Mouse (Mus musculus): ENCODE results near the gene Gsg1l.

Gsg1l gene

DNA sequence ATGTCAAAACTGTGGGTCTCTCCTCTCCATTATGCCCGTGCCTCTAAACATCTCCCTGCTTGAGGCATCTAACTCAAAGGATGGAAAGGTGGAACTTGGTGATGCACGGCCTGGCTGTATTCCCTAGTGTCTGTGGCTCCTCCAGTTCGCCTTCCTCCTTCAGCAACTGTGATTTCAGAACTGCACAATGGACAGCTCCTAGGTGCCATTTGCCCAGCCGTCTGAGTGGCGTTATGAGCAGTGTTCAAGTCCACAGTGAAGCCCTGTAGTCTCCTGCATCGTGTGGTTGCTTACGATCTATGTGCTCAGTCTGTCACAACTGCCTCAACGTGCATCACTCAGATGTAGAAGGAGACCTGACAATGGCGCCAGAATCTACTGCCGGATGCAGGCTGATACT is 96.6 kb downstream of the Gsg1l start:
- TF ChIP-seq GATA4 (IDR thresholded peaks at IDR 0.05; ENCODE audit: insufficient replicate concordance, low read length) = no peak

DNA sequence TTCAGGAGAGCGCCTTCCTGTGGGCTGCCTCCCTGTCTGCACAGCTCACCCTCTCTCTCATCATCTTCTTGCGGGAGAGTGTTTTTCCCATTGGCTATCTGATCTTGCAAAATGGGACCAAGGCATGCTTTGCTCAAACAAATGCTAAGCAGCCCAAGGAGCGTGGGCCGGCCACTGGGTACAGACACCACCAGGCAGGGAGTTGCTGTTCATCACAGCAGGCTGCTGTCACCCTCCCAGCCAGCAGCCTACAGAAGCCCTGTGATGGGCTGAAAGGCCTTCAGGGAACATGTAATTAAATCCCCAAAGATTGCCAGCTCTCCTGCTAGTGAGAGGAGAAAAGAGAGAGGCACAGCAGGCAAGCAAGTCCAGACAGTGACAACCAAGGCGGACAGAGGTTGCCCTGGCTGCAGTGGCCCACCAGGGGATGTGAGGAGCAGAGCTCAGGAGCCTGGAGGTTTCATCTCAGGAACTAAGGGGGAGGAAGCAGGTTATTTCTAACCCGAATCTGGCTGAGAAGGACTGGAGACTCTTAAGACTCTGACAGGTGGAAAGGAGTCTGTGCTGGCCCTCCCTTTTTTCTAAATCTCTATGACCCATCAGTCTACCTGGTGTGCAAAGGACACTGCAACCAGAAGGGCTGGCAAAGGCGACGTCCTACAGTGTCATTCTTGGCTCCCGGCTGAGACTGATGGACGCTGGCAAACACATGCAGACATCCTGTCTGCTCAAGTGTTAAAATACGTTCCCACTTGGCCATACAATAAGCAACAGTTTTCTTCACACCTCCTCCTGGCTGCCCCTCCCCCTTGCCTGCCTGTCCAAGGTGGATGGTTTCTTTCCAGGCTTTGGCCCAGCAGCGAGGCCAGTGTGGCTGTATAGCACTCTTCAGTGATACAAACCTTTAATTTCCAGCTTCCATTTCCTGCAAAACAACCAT is 98.0 kb downstream of the Gsg1l start:
- TF ChIP-seq GATA4 (IDR thresholded peaks at IDR 0.05; ENCODE audit: insufficient replicate concordance, low read length) = no peak

DNA sequence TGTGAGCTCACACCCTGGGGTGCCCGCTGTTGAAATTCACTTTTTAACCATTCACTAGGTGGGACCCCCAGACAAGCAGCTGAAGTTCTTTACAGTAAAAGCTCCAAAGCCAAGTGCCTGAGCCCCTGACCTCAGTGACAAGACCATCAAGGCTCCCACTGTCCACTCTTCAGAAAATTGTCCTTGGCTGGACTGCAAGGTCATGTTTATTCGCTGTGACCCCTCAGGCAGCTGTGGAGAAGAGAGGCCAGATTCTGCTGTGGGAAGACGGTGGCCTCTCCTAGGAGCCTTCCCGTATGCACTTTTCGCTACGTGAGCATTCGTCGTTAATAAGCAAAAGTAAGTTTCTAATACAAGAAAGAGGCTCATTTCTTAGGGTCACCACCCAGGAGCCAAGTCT is 102.6 kb downstream of the Gsg1l start:
- TF ChIP-seq GATA4 (IDR thresholded peaks at IDR 0.05; ENCODE audit: insufficient replicate concordance, low read length) = no peak

DNA sequence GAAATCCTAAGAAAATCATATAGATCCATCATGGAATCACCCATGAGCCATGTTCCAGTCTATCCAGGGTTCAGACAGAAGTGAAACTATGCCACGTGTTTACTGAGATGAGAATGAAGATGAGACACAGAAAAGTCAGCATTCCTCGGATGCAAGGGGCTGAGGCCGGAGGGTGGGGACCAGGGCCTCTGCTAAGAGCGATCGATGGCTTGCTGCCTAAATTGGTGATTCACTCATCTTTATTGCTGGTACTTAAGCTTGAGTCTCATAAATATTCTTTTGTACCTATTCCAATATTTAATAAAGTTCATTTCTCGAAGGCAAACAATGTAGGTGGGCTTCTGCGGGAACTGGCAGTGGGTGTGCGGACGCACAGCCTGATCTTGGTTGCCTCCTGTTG is 105.5 kb downstream of the Gsg1l start:
- no peak for TF ChIP-seq GATA4 (IDR thresholded peaks at IDR 0.05; ENCODE audit: insufficient replicate concordance, low read length)

DNA sequence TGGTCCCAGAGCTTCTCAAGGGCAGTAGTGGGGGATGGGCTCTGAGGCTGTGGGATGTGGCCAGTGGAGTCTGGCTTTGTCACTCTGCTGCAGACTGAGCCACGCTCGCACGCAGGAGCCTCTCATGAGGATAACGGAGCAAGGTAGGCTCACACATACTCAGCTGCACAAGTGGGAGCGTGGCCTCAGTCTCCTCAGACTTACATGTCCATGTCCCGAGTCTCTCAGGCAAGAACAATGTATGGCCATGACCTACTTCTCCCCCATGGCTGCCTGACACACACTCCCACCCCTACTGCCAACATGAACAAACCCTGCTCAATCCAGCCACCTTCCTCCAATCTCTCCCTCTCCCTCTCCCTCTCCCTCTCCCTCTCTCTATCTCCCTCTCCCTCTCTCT is 106.8 kb downstream of the Gsg1l start:
- TF ChIP-seq GATA4 (IDR thresholded peaks at IDR 0.05; ENCODE audit: insufficient replicate concordance, low read length) = no peak

DNA sequence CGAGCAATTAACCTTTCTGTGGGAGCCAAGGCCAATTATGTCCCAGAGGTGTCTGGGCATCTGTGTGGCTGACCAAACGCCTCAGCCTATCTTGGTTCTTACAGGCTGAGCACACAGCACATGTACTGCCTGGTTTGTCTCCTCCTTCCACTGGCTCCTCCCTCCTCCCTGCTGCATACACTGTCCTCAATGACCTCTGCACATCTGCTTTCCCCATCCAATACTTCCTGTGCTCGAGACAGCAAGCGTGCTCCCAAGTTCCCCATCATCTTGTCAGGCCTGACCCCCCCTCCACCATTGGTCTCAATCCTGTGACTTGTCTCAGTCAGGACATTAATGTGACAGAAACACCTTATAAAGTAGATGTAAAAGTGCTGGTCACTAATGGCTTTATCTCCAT is 108.3 kb downstream of the Gsg1l start:
- no peak for TF ChIP-seq GATA4 (IDR thresholded peaks at IDR 0.05; ENCODE audit: insufficient replicate concordance, low read length)

DNA sequence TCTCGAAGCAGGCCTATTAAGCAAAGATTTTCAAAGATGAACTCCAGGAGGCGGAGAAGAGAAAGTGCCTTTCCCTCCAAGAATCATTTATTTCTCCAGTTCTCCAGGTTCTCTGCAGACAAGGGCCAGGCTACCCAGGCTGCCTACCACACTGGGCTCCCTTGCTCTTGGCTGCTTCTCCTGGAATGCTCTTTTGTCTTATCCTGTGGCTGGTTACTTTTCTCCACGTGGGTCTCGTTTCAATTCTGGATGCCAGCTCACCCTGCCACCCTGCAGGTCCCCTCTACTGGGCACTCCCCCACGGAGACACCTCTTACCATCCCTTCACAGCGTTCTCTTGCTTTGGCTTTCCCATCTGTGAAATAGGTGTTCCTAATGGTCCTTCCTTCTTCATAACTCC is 109.4 kb downstream of the Gsg1l start:
- no peak for TF ChIP-seq GATA4 (IDR thresholded peaks at IDR 0.05; ENCODE audit: insufficient replicate concordance, low read length)

DNA sequence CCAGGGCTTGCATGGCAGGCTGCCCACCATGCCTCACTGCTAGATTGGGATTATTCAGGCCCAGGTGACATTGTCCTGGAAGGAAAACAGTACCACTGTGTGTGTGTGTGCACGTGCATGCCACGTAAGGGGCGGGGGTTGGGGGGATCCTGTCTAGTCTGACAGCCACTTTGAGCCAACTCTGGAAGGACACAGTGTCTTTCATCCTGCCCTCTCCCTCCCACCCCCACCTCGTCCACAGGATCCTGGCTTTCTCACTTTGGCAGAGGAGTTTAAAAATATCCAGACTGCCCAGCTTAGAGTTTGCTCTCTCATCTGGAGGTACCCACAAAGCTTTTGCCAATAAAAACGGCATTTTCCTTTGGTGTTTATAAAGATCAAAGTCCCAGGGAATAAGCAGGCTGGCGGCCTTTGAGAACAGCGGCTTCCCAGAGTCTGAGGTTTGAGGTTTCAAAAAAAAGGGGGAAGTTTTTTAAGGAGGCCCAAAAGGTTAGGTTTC is 110.0 kb downstream of the Gsg1l start:
- TF ChIP-seq GATA4 (IDR thresholded peaks at IDR 0.05; ENCODE audit: insufficient replicate concordance, low read length) = no peak

DNA sequence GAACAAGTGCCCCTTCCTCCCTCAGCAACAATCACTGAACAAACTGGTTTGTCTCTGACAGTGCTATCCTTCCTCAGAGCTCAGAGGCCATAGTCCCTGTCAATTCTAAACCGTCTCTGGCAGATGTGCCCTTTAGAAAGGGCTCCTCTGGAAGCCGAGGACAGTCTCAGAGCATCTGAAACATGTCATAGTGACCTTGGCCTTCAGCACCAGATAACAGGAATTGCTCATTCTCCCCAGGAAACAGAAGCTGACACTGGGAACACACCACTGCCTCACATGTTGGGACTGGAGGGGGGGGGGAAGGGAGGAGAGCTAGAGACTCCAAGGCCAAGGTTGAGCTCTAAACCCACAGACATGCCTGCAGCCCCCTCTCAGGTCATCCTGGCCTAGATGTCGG is 113.1 kb downstream of the Gsg1l start:
- TF ChIP-seq GATA4 (IDR thresholded peaks at IDR 0.05; ENCODE audit: insufficient replicate concordance, low read length) = no peak

DNA sequence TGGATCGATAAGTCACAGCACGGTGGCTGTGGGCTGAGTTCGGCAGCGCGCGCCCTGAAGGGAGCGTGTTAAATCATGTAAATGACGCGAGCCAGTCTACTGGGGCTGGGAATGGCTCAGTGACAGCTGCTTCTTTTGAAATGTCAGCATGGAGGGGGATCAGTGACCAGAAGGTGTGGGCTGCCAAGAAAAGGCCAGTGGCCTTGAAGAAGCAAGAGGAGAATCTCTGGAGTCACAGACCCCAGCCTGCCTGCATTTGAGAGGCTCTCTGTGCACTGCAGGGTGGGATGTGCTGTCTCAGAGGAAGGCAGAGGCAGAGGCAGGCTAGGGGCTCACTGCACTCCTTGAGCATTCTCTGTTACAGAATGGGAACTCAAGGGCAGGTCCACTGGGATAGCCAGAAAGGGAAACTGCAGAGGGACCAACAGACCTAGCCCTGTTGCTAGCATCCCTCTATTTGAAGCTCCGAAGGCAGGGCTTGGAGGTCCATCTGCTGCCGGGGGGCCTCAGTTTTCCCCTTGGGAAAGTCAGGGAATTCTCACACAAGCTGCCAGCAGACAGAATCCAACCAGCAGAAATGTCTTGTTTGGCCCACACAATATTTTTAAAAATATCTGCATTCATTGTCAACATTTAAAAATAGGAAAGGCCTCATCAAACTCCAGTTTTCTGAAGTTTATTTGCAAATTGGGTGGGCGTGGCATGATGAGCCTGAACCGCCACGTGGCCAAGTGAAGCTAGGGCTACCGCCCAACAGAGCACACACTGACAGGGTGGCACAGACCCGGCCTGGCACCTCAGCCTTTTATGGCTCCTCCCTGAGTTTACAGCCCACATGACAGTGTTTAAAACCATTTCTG is 115.6 kb downstream of the Gsg1l start:
- no peak for TF ChIP-seq GATA4 (IDR thresholded peaks at IDR 0.05; ENCODE audit: insufficient replicate concordance, low read length)

DNA sequence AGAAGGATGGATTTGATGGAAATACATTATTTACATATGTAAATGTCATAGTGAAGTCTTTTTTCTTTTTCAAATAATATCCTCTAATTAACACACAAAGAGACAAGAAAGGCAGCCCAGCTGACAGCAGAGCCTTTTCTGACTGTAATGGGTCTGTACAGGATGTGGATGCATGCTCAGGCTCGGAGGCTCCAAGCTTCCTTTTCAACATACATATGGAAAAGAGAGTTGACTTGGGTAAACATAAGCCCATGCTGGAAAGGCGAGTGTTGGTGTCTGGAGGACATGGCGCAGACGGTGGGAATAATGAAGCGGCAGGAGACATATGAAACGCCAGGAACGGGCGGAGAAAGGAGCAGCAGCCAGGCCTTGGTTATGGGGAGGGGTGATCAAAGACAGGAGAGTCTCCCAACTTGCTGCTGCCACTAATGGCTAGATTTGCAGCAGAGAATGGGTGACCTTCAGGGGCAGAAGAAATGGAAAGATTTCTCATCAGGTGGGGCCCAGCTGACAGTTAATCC is 118.1 kb downstream of the Gsg1l start:
- no peak for TF ChIP-seq GATA4 (IDR thresholded peaks at IDR 0.05; ENCODE audit: insufficient replicate concordance, low read length)

DNA sequence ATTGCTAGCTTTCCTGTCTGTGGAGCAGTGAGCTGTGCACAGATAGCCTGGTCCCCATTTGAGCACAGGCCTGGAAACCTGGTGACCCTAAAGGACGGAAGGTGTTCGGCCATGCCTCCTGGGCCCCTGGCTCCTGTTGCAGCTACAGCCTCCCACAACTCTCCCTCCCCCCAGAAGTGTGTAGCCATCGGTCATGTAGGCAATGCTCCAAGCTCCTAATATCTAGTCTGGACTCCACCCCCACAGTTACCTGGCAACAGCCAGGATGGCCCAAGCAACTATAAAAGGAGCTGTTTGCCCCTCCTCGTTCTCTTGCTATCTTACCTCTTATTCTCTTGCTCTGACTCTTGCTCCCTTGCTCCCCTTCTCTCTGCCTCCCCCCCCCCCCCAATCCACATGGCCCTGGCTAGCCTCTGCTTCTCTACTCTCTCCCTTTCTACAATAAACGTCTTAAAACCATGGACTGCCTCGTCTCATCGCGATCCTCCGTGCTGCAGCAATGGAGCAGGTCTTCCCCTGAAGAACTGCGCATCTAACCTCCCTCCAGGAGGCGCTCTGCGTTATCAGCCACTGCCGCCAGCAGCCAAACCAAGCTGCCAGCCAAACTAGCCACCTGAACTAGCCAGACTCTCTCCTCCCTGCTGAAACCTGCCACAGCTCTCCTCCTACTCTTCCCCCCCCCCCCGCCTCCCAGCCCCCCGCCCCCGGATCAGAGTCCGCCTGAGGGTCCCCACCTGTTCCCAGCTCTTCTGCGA is 122.7 kb downstream of the Gsg1l start:
- TF ChIP-seq GATA4 (IDR thresholded peaks at IDR 0.05; ENCODE audit: insufficient replicate concordance, low read length) = no peak

DNA sequence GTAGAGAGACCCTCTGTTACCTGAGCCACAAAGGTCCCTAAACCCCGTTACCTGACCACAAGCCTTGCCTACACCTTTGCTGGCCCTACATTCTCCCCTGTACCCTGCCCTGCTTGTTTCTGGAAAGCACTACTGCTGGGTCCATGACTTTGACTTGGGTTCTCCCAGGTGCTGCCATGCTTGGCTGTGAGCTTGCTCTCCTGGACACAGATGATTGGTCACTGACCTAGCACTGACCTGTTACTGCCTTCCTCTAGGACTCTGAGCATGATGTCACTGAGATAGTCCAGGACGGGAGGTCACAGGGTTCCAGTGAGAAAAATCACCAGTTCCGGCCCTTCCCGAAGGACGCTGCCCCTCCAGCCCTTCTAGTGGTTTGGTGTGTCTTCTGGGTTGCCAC is 123.4 kb downstream of the Gsg1l start:
- TF ChIP-seq GATA4 (IDR thresholded peaks at IDR 0.05; ENCODE audit: insufficient replicate concordance, low read length) = no peak

DNA sequence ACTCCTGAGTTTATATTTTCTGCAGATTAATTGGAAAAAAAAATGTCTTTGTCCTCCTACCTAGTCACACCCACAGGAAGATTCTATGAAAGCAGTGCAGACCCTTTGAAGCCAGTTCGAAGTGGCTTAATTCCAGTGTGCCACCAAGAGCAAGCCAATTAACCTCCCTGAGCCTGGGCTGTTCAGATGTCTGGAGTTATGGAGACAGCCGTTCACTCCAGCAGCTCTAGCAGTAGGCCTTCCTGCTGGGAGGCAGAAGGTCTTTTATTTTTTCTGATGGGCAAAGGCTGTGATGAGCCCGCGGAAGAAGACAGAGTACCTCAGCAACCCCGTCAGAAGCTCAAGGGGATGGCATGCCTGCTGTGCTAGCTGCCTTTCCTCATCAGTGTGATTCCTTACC is 127.2 kb downstream of the Gsg1l start:
- no peak for TF ChIP-seq GATA4 (IDR thresholded peaks at IDR 0.05; ENCODE audit: insufficient replicate concordance, low read length)

DNA sequence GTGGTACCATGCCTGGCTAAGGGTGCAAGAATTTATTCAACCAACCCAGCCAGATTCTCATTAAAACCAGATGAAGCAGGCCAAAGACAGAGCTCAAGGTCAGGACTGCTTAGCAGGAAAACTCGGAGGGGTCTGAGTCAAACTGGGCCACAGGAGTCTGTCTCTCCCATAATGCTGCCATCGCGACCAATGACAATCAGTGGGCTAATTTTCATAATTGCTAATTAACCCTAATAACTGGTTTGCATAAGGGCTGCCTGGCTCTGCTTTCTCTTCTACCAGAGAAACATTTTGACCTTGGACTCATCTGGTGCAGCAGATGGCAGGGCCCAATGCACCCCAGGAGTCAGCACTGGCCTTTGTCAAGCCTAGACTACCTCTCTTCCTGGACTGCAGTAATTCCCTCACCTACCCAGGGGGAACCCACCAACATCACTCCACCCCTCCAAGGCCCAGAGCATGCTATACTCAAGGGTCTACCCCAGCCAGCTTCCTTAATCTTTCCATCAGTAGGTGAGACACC is 127.8 kb downstream of the Gsg1l start:
- TF ChIP-seq GATA4 (IDR thresholded peaks at IDR 0.05; ENCODE audit: insufficient replicate concordance, low read length) = no peak

All from liver, adult (tissue).